14 mouse cellular contexts compared by ENCODE assay signal in genomic region chr7:38230285-38230684, GRCm38 (mm10). TPM values are rescaled to one million over a fixed set of nuclear protein-coding genes. Genes with fewer than 3 reads are reported as not detected.
DNase-seq lines count a peak whose midpoint lies in the region; ATAC-seq and TF ChIP-seq lines count a peak whose summit lies in the region.
"Had no signal": no experiment of that assay in that cellular context is flagged by ENCODE, and none has a peak within 500 bp of the region (broad histone marks: within the 10 kb centered on the region; RNA-seq: fewer than 3 reads in every experiment).

No protein-coding gene starts in this region.

- H3K9me3 ChIP-seq in lung, embryonic 14.5 days (ENCODE audit: low read depth, low read length): no peaks in the 10 kb centered on the region
- H3K9me3 ChIP-seq in neural tube, embryonic 15.5 days (replicated peaks): no peaks in the 10 kb centered on the region
- H3K9me3 ChIP-seq: intestine, embryonic 15.5 days; midbrain, embryonic 12.5 days had no signal

- no peak overlapping the region; the same call in 1 of the 2 replicates for H3K27ac ChIP-seq in lung, embryonic 14.5 days (ENCODE audit: low read depth)
- no peak overlapping the region for H3K27ac ChIP-seq in neural tube, embryonic 15.5 days (replicated peaks)
- H3K27ac ChIP-seq: intestine, embryonic 15.5 days; midbrain, embryonic 12.5 days had no signal

- no peak overlapping the region for H3K4me2 ChIP-seq in lung, embryonic 14.5 days
- no peak overlapping the region for H3K4me2 ChIP-seq in neural tube, embryonic 15.5 days
- H3K4me2 ChIP-seq: intestine, embryonic 15.5 days; midbrain, embryonic 12.5 days had no signal

- H3K9ac ChIP-seq in lung, embryonic 14.5 days: no peak overlapping the region
- no peak overlapping the region for H3K9ac ChIP-seq in neural tube, embryonic 15.5 days (replicated peaks)
- H3K9ac ChIP-seq: intestine, embryonic 15.5 days; midbrain, embryonic 12.5 days had no signal

- 0 out of 2 replicates have a peak, but pooled peaks cover 3% of the 10 kb centered on the region for H3K27me3 ChIP-seq in lung, embryonic 14.5 days (ENCODE audit: insufficient read depth, low read length)
- peaks cover 11% of the 10 kb centered on the region for H3K27me3 ChIP-seq in neural tube, embryonic 15.5 days (replicated peaks)

- WGBS in lung, embryonic 14.5 days: 17% methylated on average over 8 of the region's 8 CpGs
- WGBS in neural tube, embryonic 15.5 days: 27% methylated on average over 8 of the region's 8 CpGs

- 0 out of 2 replicates have a peak, but pooled peaks cover 2% of the 10 kb centered on the region for H3K4me1 ChIP-seq in lung, embryonic 14.5 days (ENCODE audit: insufficient read depth)
- H3K4me1 ChIP-seq in neural tube, embryonic 15.5 days: peaks cover 16% of the 10 kb centered on the region

- H3K4me3 ChIP-seq in lung, embryonic 14.5 days (ENCODE audit: low read depth, low read length): no peak overlapping the region
- no peak overlapping the region for H3K4me3 ChIP-seq in neural tube, embryonic 15.5 days (replicated peaks)
- H3K4me3 ChIP-seq: erythroblast, embryonic 14.5 days; intestine, embryonic 15.5 days; midbrain, embryonic 12.5 days had no signal

- no peak for ATAC-seq in lung, embryonic 14.5 days (ENCODE audit: insufficient read depth)
- ATAC-seq in neural tube, embryonic 15.5 days (ENCODE audit: low FRiP score): no peak
- ATAC-seq: activated CD4-positive, CD25-positive, alpha-beta regulatory T cell, adult 4 months; intestine, embryonic 15.5 days had no signal

- DNase-seq in cerebellum, adult 9-11 months: peak; percentile 35
- DNase-seq in cerebellum, adult 11 months: no peak
- peak; percentile 25 for DNase-seq in lung, embryonic 14.5 days
- no peak for DNase-seq in lung, postnatal 36 days
- DNase-seq in gastrocnemius, adult 8-10 months (ENCODE audit: low spot score in 2 of 2): peak; percentile 49 to 57
- peak; percentile 33 for DNase-seq in lung, postnatal 14 days
- no peak for DNase-seq in spleen, adult 12 weeks (ENCODE audit: low spot score)
- DNase-seq: cerebellum, adult 18-20 months; left cerebral cortex, postnatal 4 days had no signal

- no peak for TF ChIP-seq CTCF in lung, embryonic 14.5 days (IDR thresholded peaks at IDR 0.05; ENCODE audit: low read depth)

- no peaks in the 10 kb centered on the region for H3K36me3 ChIP-seq in lung, embryonic 14.5 days (ENCODE audit: insufficient read depth)
- no peaks in the 10 kb centered on the region for H3K36me3 ChIP-seq in neural tube, embryonic 15.5 days
- H3K36me3 ChIP-seq: intestine, embryonic 15.5 days; midbrain, embryonic 12.5 days had no signal

RNA-seq across cellular contexts. Expression of gene Plekhf1, which starts 2.5 kb away (rescaled TPM):
- polyA plus RNA-seq in lung, embryonic 14.5 days (2014; fragmentation: Nextera tagmentation; extraction: Ambion mirVana): 4.5 and 4.7 TPM in 2 replicates
- total RNA-seq in gastrocnemius, adult 8-10 months (2022): 1 to 10 TPM; 4.7 to 7.9 (median 6.4) TPM
- polyA plus RNA-seq in neural tube, embryonic 15.5 days (2015; fragmentation: Nextera tagmentation; extraction: Ambion mirVana): 0.75 and 1.4 TPM in 2 replicates

RNA-seq across cellular contexts. Expression of gene Pop4, which starts 40.9 kb away (rescaled TPM):
- polyA plus RNA-seq in lung, embryonic 14.5 days (2014; fragmentation: Nextera tagmentation; extraction: Ambion mirVana): 70.0 and 72.2 TPM in 2 replicates
- total RNA-seq in gastrocnemius, adult 8-10 months (2022): 1 to 10 TPM; 6.2 to 7.5 (median 7.3) TPM
- 66.0 and 70.5 TPM in 2 replicates for polyA plus RNA-seq in neural tube, embryonic 15.5 days (2015; fragmentation: Nextera tagmentation; extraction: Ambion mirVana)

RNA-seq across cellular contexts. Expression of gene 1600014C10Rik, which starts 47.3 kb away (rescaled TPM):
- 15.0 and 15.1 TPM in 2 replicates for polyA plus RNA-seq in lung, embryonic 14.5 days (2014; fragmentation: Nextera tagmentation; extraction: Ambion mirVana)
- 10 to 100 TPM; 25.9 to 32.4 (median 27.0) TPM for total RNA-seq in gastrocnemius, adult 8-10 months (2022)
- 32.0 and 36.2 TPM in 2 replicates for polyA plus RNA-seq in neural tube, embryonic 15.5 days (2015; fragmentation: Nextera tagmentation; extraction: Ambion mirVana)
- polyA plus RNA-seq: erythroblast, embryonic 14.5 days had no signal

Comparison
In these comparisons a context has a peak if more than half of its experiments do, and no peak if none do; other contexts are left out.
1. DNase-seq: peak in cerebellum, adult 9-11 months (single experiment), lung, embryonic 14.5 days (single experiment), gastrocnemius, adult 8-10 months (2 of 2) and lung, postnatal 14 days (single experiment); none in cerebellum, adult 11 months (single experiment), lung, postnatal 36 days (single experiment) and spleen, adult 12 weeks (single experiment).